Mouse (Mus musculus): Measurements from ENCODE around the gene Dusp10. TPM values are rescaled to one million over a fixed set of nuclear protein-coding genes. Genes with fewer than 3 reads are reported as not detected.

Gene Dusp10
- polyA plus RNA-seq, 1 experiment from 2014 or later: 14.4 TPM

- Histone ChIP-seq H3K9me3 (replicated peaks; ENCODE audit: control insufficient read depth, low read length) (no peaks in the 10 kb centered on the region), H3K27me3 (ENCODE audit: control insufficient read depth, insufficient read depth, low read length) (no peaks in the 10 kb centered on the region), H3K9ac (ENCODE audit: low read depth, low read length) (no peak overlapping the region), H3K4me1 (ENCODE audit: control insufficient read depth, insufficient read depth, low read length) (no peaks in the 10 kb centered on the region), H3K4me2 (no peak overlapping the region), H3K36me3 (ENCODE audit: control insufficient read depth, insufficient read depth, low read length) (no peaks in the 10 kb centered on the region), H3K27ac (ENCODE audit: low read depth, low read length) (no peak overlapping the region), H3K4me3 (ENCODE audit: low read depth, low read length) (no peak overlapping the region)
- no peak for ATAC-seq (replicated peaks; ENCODE audit: insufficient number of reproducible peaks, low FRiP score, low TSS enrichment)
- 73% methylated on average over 7 of the region's 7 CpGs for WGBS (ENCODE audit: insufficient replicate concordance)
Observed at GRCm38 (mm10) chr1:184083166-184083565, 70.1 kb downstream of the Dusp10 start.

- no peaks in the 10 kb centered on the region for H3K36me3 ChIP-seq (ENCODE audit: control insufficient read depth, insufficient read depth, low read length)
- H3K27ac ChIP-seq (ENCODE audit: low read depth, low read length): no peak overlapping the region
- no peak for ATAC-seq (replicated peaks; ENCODE audit: insufficient number of reproducible peaks, low FRiP score, low TSS enrichment)
- H3K9me3 ChIP-seq (replicated peaks; ENCODE audit: control insufficient read depth, low read length): no peaks in the 10 kb centered on the region
- H3K4me1 ChIP-seq (ENCODE audit: control insufficient read depth, insufficient read depth, low read length): no peaks in the 10 kb centered on the region
- no peak overlapping the region for H3K9ac ChIP-seq (ENCODE audit: low read depth, low read length)
- 80% methylated on average over 3 of the region's 3 CpGs for WGBS (ENCODE audit: insufficient replicate concordance)
- H3K4me3 ChIP-seq (ENCODE audit: low read depth, low read length): no peak overlapping the region
- no peak overlapping the region for H3K4me2 ChIP-seq
- H3K27me3 ChIP-seq (ENCODE audit: control insufficient read depth, insufficient read depth, low read length): no peaks in the 10 kb centered on the region
Observed at GRCm38 (mm10) chr1:184084961-184085360, 71.9 kb downstream of the Dusp10 start.

- H3K36me3 ChIP-seq (ENCODE audit: control insufficient read depth, insufficient read depth, low read length): no peaks in the 10 kb centered on the region
- H3K4me3 ChIP-seq (ENCODE audit: low read depth, low read length): no peak overlapping the region
- no peak for ATAC-seq (replicated peaks; ENCODE audit: insufficient number of reproducible peaks, low FRiP score, low TSS enrichment)
- WGBS (ENCODE audit: insufficient replicate concordance): 58% methylated on average over 6 of the region's 6 CpGs
- H3K4me1 ChIP-seq (ENCODE audit: control insufficient read depth, insufficient read depth, low read length): peaks cover 4% of the 10 kb centered on the region; the same call in 1 of the 2 replicates
- no peak overlapping the region for H3K9ac ChIP-seq (ENCODE audit: low read depth, low read length)
- no peak overlapping the region for H3K27ac ChIP-seq (ENCODE audit: low read depth, low read length)
- H3K27me3 ChIP-seq (ENCODE audit: control insufficient read depth, insufficient read depth, low read length): no peaks in the 10 kb centered on the region
- H3K9me3 ChIP-seq (replicated peaks; ENCODE audit: control insufficient read depth, low read length): no peaks in the 10 kb centered on the region
- H3K4me2 ChIP-seq: no peak overlapping the region
Observed at GRCm38 (mm10) chr1:184090515-184090914, 77.4 kb downstream of the Dusp10 start.

GRCm38 (mm10) chr1:184094914-184095313 is 81.8 kb downstream of the Dusp10 start:
- Histone ChIP-seq H3K4me2 (no peak overlapping the region), H3K27me3 (ENCODE audit: control insufficient read depth, insufficient read depth, low read length) (no peaks in the 10 kb centered on the region), H3K4me3 (ENCODE audit: low read depth, low read length) (no peak overlapping the region), H3K9ac (ENCODE audit: low read depth, low read length) (no peak overlapping the region), H3K27ac (ENCODE audit: low read depth, low read length) (no peak overlapping the region), H3K9me3 (replicated peaks; ENCODE audit: control insufficient read depth, low read length) (no peaks in the 10 kb centered on the region), H3K4me1 (ENCODE audit: control insufficient read depth, insufficient read depth, low read length) (peaks cover 4% of the 10 kb centered on the region; the same call in 1 of the 2 replicates), H3K36me3 (ENCODE audit: control insufficient read depth, insufficient read depth, low read length) (no peaks in the 10 kb centered on the region)
- ATAC-seq (replicated peaks; ENCODE audit: insufficient number of reproducible peaks, low FRiP score, low TSS enrichment): no peak
- 70% methylated on average over 3 of the region's 3 CpGs for WGBS (ENCODE audit: insufficient replicate concordance)

- no peak overlapping the region for H3K27ac ChIP-seq (ENCODE audit: low read depth, low read length)
- no peak for ATAC-seq (replicated peaks; ENCODE audit: insufficient number of reproducible peaks, low FRiP score, low TSS enrichment)
Observed at GRCm38 (mm10) chr1:184100414-184100813, 87.3 kb downstream of the Dusp10 start.

GRCm38 (mm10) chr1:184100927-184101749 is 88.0 kb downstream of the Dusp10 start:
- no peaks in the 10 kb centered on the region for H3K9me3 ChIP-seq (replicated peaks; ENCODE audit: control insufficient read depth, low read length)
- H3K36me3 ChIP-seq (ENCODE audit: control insufficient read depth, insufficient read depth, low read length): no peaks in the 10 kb centered on the region
- WGBS (ENCODE audit: insufficient replicate concordance): 80% methylated on average over 9 of the region's 9 CpGs
- H3K27ac ChIP-seq (ENCODE audit: low read depth, low read length): no peak overlapping the region
- H3K4me1 ChIP-seq (ENCODE audit: control insufficient read depth, insufficient read depth, low read length): no peaks in the 10 kb centered on the region
- H3K4me3 ChIP-seq (ENCODE audit: low read depth, low read length): no peak overlapping the region
- H3K27me3 ChIP-seq (ENCODE audit: control insufficient read depth, insufficient read depth, low read length): no peaks in the 10 kb centered on the region
- ATAC-seq (replicated peaks; ENCODE audit: insufficient number of reproducible peaks, low FRiP score, low TSS enrichment): no peak
- H3K4me2 ChIP-seq: no peak overlapping the region
- no peak overlapping the region for H3K9ac ChIP-seq (ENCODE audit: low read depth, low read length)

More at GRCm38 (mm10) chr1:184100414-184100813, 87.3 kb downstream of the Dusp10 start:
- 62% methylated on average over 5 of the region's 5 CpGs for WGBS (ENCODE audit: insufficient replicate concordance)
- no peaks in the 10 kb centered on the region for H3K9me3 ChIP-seq (replicated peaks; ENCODE audit: control insufficient read depth, low read length)
- no peak overlapping the region for H3K4me2 ChIP-seq
- no peaks in the 10 kb centered on the region for H3K36me3 ChIP-seq (ENCODE audit: control insufficient read depth, insufficient read depth, low read length)
- no peaks in the 10 kb centered on the region for H3K4me1 ChIP-seq (ENCODE audit: control insufficient read depth, insufficient read depth, low read length)
- H3K9ac ChIP-seq (ENCODE audit: low read depth, low read length): no peak overlapping the region
- no peak overlapping the region for H3K4me3 ChIP-seq (ENCODE audit: low read depth, low read length)
- H3K27me3 ChIP-seq (ENCODE audit: control insufficient read depth, insufficient read depth, low read length): no peaks in the 10 kb centered on the region

- Histone ChIP-seq H3K9ac (ENCODE audit: low read depth, low read length) (no peak overlapping the region), H3K27me3 (ENCODE audit: control insufficient read depth, insufficient read depth, low read length) (no peaks in the 10 kb centered on the region), H3K4me3 (ENCODE audit: low read depth, low read length) (no peak overlapping the region), H3K9me3 (replicated peaks; ENCODE audit: control insufficient read depth, low read length) (no peaks in the 10 kb centered on the region), H3K4me1 (ENCODE audit: control insufficient read depth, insufficient read depth, low read length) (no peaks in the 10 kb centered on the region), H3K4me2 (no peak overlapping the region), H3K36me3 (ENCODE audit: control insufficient read depth, insufficient read depth, low read length) (no peaks in the 10 kb centered on the region), H3K27ac (ENCODE audit: low read depth, low read length) (no peak overlapping the region)
- ATAC-seq (replicated peaks; ENCODE audit: insufficient number of reproducible peaks, low FRiP score, low TSS enrichment): no peak
- 73% methylated on average over 4 of the region's 4 CpGs for WGBS (ENCODE audit: insufficient replicate concordance)
Observed at GRCm38 (mm10) chr1:184101750-184102046, 88.6 kb downstream of the Dusp10 start.

- no peaks in the 10 kb centered on the region for H3K9me3 ChIP-seq (replicated peaks; ENCODE audit: control insufficient read depth, low read length)
- H3K9ac ChIP-seq (ENCODE audit: low read depth, low read length): no peak overlapping the region
- no peak overlapping the region for H3K4me3 ChIP-seq (ENCODE audit: low read depth, low read length)
- no peaks in the 10 kb centered on the region for H3K4me1 ChIP-seq (ENCODE audit: control insufficient read depth, insufficient read depth, low read length)
- no peaks in the 10 kb centered on the region for H3K27me3 ChIP-seq (ENCODE audit: control insufficient read depth, insufficient read depth, low read length)
- H3K4me2 ChIP-seq: no peak overlapping the region
- 53% methylated on average over 2 of the region's 2 CpGs for WGBS (ENCODE audit: insufficient replicate concordance)
- ATAC-seq (replicated peaks; ENCODE audit: insufficient number of reproducible peaks, low FRiP score, low TSS enrichment): no peak
- H3K36me3 ChIP-seq (ENCODE audit: control insufficient read depth, insufficient read depth, low read length): no peaks in the 10 kb centered on the region
- no peak overlapping the region for H3K27ac ChIP-seq (ENCODE audit: low read depth, low read length)
Observed at GRCm38 (mm10) chr1:184106832-184107231, 93.7 kb downstream of the Dusp10 start.

- H3K36me3 ChIP-seq (ENCODE audit: control insufficient read depth, insufficient read depth, low read length): no peaks in the 10 kb centered on the region
- no peak overlapping the region for H3K4me2 ChIP-seq
- no peak for ATAC-seq (replicated peaks; ENCODE audit: insufficient number of reproducible peaks, low FRiP score, low TSS enrichment)
- H3K27me3 ChIP-seq (ENCODE audit: control insufficient read depth, insufficient read depth, low read length): no peaks in the 10 kb centered on the region
- H3K9me3 ChIP-seq (replicated peaks; ENCODE audit: control insufficient read depth, low read length): no peaks in the 10 kb centered on the region
- no peaks in the 10 kb centered on the region for H3K4me1 ChIP-seq (ENCODE audit: control insufficient read depth, insufficient read depth, low read length)
- H3K9ac ChIP-seq (ENCODE audit: low read depth, low read length): no peak overlapping the region
- no peak overlapping the region for H3K4me3 ChIP-seq (ENCODE audit: low read depth, low read length)
- H3K27ac ChIP-seq (ENCODE audit: low read depth, low read length): no peak overlapping the region
- WGBS (ENCODE audit: insufficient replicate concordance): 81% methylated on average over 4 of the region's 4 CpGs
Observed at GRCm38 (mm10) chr1:184107448-184107847, 94.3 kb downstream of the Dusp10 start.
